In genomic region chr19:43592026-43592425, GRCm38 (mm10) we compare ENCODE assay signal across 43 mouse cellular contexts. TPM values are rescaled to one million over a fixed set of nuclear protein-coding genes. Genes with fewer than 3 reads are reported as not detected.
"Had no signal": no experiment of that assay in that cellular context is flagged by ENCODE, and none has a peak within 500 bp of the region (broad histone marks: within the 10 kb centered on the region; RNA-seq: fewer than 3 reads in every experiment).

No protein-coding gene starts in this region.

- ATAC-seq: liver, embryonic 12.5 days; liver, postnatal 0 days; lung, postnatal 0 days; midbrain, embryonic 13.5 days; midbrain, embryonic 15.5 days; midbrain, embryonic 16.5 days had no signal

- DNase-seq: left cerebral cortex, postnatal 4 days; liver; liver, embryonic 13.5 days; liver, postnatal 0 days; lung, adult 18-20 months; lung, adult 2 months; lung, embryonic 14.5 days; lung, postnatal 10 days; lung, postnatal 14 days; lung, postnatal 36 days; lung, postnatal 4 days had no signal

- H3K9me3 ChIP-seq: limb, embryonic 10.5 days; limb, embryonic 12.5 days; limb, embryonic 13.5 days; limb, embryonic 15.5 days; liver, embryonic 12.5 days; liver, embryonic 13.5 days; liver, embryonic 15.5 days; lung, embryonic 15.5 days; megakaryocyte, embryonic 14.5 days; midbrain, embryonic 13.5 days; neural tube, embryonic 12.5 days had no signal

- H3K36me3 ChIP-seq: limb, embryonic 10.5 days; limb, embryonic 12.5 days; limb, embryonic 13.5 days; limb, embryonic 15.5 days; liver, embryonic 12.5 days; liver, embryonic 13.5 days; liver, embryonic 15.5 days; lung, embryonic 15.5 days; midbrain, embryonic 10.5 days; midbrain, embryonic 12.5 days; midbrain, embryonic 13.5 days; midbrain, embryonic 15.5 days; neural tube, embryonic 12.5 days; neural tube, embryonic 13.5 days had no signal

- H3K4me1 ChIP-seq: limb, embryonic 10.5 days; limb, embryonic 12.5 days; limb, embryonic 13.5 days; limb, embryonic 15.5 days; liver, embryonic 12.5 days; liver, embryonic 13.5 days; liver, embryonic 15.5 days; lung, embryonic 15.5 days; megakaryocyte, embryonic 14.5 days; midbrain, embryonic 10.5 days; midbrain, embryonic 12.5 days; midbrain, embryonic 13.5 days; midbrain, embryonic 15.5 days; neural tube, embryonic 12.5 days; neural tube, embryonic 13.5 days had no signal

- H3K4me3 ChIP-seq: limb, embryonic 10.5 days; limb, embryonic 12.5 days; limb, embryonic 13.5 days; limb, embryonic 15.5 days; liver, embryonic 12.5 days; liver, embryonic 13.5 days; liver, embryonic 15.5 days; lung, embryonic 15.5 days; megakaryocyte, embryonic 14.5 days; midbrain, embryonic 10.5 days; midbrain, embryonic 12.5 days; midbrain, embryonic 13.5 days; midbrain, embryonic 15.5 days; myocyte; neural tube, embryonic 12.5 days; neural tube, embryonic 13.5 days had no signal

- H3K27ac ChIP-seq: limb, embryonic 10.5 days; limb, embryonic 12.5 days; limb, embryonic 13.5 days; limb, embryonic 15.5 days; liver, embryonic 12.5 days; liver, embryonic 13.5 days; liver, embryonic 14.5 days; liver, embryonic 15.5 days; lung, embryonic 15.5 days; macrophage; midbrain, embryonic 10.5 days; midbrain, embryonic 12.5 days; midbrain, embryonic 13.5 days; midbrain, embryonic 15.5 days; neural tube, embryonic 12.5 days; neural tube, embryonic 13.5 days had no signal

- H3K4me2 ChIP-seq: limb, embryonic 12.5 days; limb, embryonic 13.5 days; limb, embryonic 15.5 days; liver, embryonic 11.5 days; liver, embryonic 12.5 days; liver, embryonic 13.5 days; liver, embryonic 15.5 days; lung, embryonic 14.5 days; lung, embryonic 15.5 days; midbrain, embryonic 12.5 days; midbrain, embryonic 13.5 days; midbrain, embryonic 15.5 days; neural tube, embryonic 12.5 days; neural tube, embryonic 13.5 days had no signal

- H3K9ac ChIP-seq: limb, embryonic 12.5 days; limb, embryonic 13.5 days; limb, embryonic 15.5 days; liver, embryonic 12.5 days; liver, embryonic 13.5 days; liver, embryonic 14.5 days; liver, embryonic 15.5 days; liver, postnatal 0 days; lung, embryonic 14.5 days; lung, embryonic 15.5 days; midbrain, embryonic 12.5 days; midbrain, embryonic 13.5 days; midbrain, embryonic 15.5 days; neural tube, embryonic 12.5 days; neural tube, embryonic 13.5 days had no signal

RNA-seq across cellular contexts. Expression of gene Nkx2-3, which starts 20.1 kb away (rescaled TPM):
- total RNA-seq: left cerebral cortex, postnatal 10 days; left cerebral cortex, postnatal 14 days; left cerebral cortex, postnatal 25 days; left cerebral cortex, postnatal 36 days; left cerebral cortex, postnatal 4 days; liver, adult 2 months; megakaryocyte, adult 5-6 weeks; megakaryocyte-erythroid progenitor cell, adult 5-6 weeks; monocyte, adult 5-6 weeks had no signal
- polyA plus RNA-seq: limb, embryonic 10.5 days; limb, embryonic 11.5 days; limb, embryonic 12.5 days; limb, embryonic 13.5 days; limb, embryonic 14.5 days; limb, embryonic 15.5 days; lung, adult 2 months; lung, embryonic 14.5 days; lung, embryonic 15.5 days; lung, embryonic 16.5 days; lung, postnatal 0 days; macrophage; midbrain, postnatal 0 days; myocyte; neural tube, embryonic 12.5 days; neural tube, embryonic 13.5 days had no signal
